Mouse (Mus musculus): ENCODE measurements around the gene Gdap1l1.
"Not testable (repeated sequence)": the region's sequence is repeated elsewhere in the genome, so short reads cannot be mapped to it uniquely, and the experiment has no call there.

Gene Gdap1l1

DNA sequence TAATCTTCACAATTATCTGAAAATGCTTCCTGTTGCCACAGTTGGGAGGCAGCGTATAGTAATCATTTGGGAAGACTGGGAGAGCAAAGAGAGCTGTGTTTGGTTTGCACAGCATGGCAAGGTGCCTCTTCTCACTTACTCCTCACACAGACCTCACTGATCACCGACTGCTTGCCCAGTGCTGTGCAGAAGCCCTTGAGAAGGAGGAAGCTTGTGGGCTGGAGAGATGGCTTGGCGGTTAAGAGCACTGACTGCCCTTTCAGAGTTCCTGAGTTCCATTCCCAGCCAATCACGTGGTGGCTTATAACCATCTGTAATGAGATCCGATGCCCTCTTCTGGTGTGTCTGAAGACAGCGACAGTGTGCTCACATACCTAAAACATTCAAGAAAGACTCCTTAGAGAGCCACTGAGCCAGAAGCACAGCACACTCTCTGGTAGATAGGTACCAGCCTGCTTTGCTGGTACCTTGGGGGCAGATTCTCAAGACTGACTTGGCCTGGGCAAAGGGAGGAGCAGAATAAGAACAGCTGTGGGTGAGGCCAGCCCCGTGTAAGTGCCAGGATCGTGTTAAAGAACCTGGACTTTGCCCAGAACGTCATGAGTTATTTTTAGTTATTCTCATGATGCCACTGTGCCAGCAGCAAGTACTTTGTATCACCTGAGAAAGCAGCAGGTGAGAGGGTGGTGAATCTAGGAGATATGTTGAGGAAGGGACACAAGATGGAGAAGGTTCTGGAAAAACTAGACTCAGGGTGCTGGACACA, 15.2 kb upstream of the Gdap1l1 start:
- DNase-seq (ENCODE audit: low read depth): no peak

GRCm38 (mm10) chr2:163424597-163424996, 13.7 kb upstream of the Gdap1l1 start, which contains the start of gene Oser1:
Oser1 (minus strand) TSS chr2:163424697.
- no peak for DNase-seq (ENCODE audit: low read depth)

DNA sequence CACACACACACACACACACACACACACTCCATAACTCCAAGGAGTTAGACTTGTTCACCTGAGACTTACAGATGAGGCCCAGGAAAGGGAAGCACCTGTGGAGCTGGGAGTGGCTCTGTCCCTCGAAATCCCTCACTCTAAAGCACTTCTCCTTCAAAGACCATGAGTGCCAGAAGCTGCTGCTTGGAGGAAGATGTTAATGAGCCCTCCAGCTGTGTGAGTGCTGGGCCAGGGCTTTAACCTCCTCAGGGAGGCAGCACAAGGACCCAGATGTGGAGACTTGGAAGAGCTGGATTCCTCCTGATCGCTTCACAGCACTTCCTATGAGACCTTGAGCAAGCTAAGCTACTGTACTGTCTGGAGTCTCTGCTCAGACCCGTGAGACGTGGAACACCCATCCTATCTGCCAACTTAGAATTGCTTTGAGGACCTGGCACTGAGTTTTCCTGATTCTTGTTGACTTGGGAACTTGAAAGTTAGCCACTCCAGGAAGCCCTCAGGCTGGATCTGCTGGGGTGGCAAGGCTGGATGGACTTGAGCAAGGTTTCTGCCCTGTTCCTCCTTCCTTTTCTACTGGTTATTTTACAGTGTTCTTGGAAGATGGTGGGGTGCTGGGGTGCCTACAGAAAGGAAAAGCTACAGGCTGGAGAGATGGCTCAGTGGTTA, 9.8 kb upstream of the Gdap1l1 start:
- DNase-seq (ENCODE audit: low read depth): no peak

DNA sequence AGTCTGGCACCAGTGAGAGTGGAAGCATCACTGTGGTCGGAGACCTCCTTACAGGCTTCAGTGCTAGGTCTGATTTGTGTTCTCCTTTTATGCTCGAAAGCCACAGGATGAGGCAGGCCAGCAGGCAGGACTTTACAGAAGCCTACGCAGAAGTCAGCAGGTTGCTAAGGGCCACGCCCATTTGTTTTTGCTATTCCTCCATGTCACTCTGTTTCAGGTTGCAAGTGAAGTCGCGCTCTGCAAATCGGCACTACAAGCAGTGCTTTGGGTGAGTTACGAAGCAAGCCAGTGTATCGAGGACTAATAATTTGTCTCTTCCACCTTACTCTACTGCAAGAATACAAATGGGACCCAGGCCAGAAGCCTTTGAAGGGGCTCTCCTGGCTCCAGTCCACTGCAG, 7.0 kb upstream of the Gdap1l1 start:
- no peak for DNase-seq (ENCODE audit: low read depth)

- no peak for DNase-seq (ENCODE audit: low read depth)
Observed at GRCm38 (mm10) chr2:163433971-163434370, 4.3 kb upstream of the Gdap1l1 start.

GRCm38 (mm10) chr2:163437800-163438199, 476 bp upstream of the Gdap1l1 start:
- DNase-seq (ENCODE audit: low read depth): no peak

DNA sequence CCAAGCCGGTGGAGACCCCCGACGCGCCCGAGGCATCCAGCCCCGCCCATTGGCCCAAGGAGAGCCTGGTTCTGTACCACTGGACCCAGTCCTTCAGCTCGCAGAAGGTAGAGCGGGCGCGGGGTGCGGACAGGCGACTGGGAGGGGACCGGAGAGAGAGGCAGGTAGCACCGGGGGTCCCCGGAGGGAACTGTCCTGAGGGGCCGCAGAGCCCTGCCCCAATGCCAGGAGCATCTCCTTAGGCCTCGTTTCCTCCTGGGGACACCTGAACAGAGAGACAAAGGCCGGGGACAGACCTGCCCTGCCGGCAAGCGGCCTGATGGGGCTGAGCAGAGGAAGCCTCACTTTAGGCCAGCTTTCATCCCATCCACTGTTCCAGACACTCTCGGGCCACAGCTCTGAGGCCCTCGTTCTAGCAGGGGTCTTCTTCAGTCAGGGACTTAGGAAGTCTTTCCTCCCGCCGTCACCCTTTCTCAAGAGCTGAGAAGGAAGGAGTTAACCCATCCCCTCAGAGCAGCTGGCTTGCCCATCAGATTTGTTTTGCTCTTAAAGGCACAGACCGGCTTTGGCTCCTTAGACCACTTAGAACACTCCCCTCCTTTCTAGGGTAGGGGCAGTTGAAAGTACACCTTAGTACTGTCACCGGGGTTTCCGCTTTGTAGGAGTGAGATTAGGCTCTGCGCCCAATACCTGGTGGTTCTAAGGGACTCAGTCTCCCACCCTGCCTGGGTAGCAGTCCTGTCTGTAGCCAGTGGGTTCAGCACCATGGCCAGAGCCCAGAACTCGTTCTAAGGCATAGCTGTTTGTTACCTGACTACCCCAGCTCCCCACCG, 559 bp downstream of the Gdap1l1 start:
- peak; percentile 71 for DNase-seq (ENCODE audit: low read depth)

DNA sequence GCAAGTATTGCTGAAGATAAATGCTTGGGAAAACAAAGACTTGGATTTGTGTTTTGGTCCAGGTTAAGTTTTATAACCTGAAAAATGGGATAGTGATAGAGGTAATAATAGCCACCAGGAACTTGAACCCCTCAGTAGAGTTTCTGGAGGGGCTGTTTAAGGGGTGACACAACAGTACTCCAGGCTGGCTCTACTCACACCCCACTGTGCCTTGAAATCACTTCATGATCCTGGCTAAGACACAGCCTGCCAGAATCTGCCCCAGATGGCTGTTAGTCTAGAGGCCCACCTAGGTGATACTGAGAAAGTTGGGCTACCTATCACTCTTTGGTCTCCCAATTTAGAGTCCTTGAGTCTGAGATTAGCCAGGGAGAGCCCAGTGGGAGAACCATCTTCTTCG, 1.2 kb downstream of the Gdap1l1 start:
- no peak for DNase-seq (ENCODE audit: low read depth)

GRCm38 (mm10) chr2:163443543-163443942, 5.3 kb downstream of the Gdap1l1 start:
- DNase-seq (ENCODE audit: low read depth): no peak

DNA sequence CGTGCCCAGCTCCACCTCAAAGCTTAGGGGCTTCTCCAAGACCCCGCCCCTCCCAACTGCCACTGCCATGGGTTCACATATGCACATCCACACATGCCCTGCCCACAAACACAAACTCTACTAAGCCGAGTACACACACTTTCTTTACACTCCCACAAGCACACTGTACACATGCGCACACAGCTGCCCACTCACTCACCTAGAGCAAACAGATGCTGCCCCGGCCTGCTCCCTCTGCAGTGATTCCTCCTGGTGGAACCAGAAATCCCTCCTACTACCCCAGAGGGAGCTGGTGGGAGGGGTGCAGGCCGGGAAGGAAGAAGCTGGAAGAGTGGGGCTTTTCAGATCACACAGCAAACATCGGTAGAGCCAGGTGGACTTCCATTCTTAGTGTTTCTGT, 5.7 kb downstream of the Gdap1l1 start:
- no peak for DNase-seq (ENCODE audit: low read depth)

DNA sequence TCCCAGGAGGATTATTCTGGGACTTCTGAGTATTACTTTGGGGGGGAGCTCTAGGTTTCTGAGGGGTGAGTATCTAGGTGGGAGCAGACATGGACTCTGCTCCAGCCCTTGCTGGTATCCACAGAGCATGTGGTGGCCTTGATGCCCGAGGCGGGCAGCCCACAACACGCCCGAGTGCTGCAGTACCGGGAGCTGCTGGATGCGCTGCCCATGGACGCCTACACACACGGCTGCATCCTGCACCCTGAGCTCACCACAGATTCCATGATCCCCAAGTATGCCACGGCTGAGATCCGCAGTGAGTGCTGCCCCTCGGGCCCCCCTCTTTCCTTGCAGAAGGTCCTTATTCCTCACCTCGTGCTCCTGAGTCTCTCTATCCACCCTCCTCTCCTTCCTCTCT, 9.1 kb downstream of the Gdap1l1 start:
- DNase-seq (ENCODE audit: low read depth): no peak

- no peak for DNase-seq (ENCODE audit: low read depth)
Observed at GRCm38 (mm10) chr2:163449276-163449675, 11.0 kb downstream of the Gdap1l1 start.

GRCm38 (mm10) chr2:163450668-163451295, 12.5 kb downstream of the Gdap1l1 start:
- DNase-seq (ENCODE audit: low read depth): peak; percentile 67

- peak; percentile 66 for DNase-seq (ENCODE audit: low read depth)
Observed at GRCm38 (mm10) chr2:163452738-163453137, 14.5 kb downstream of the Gdap1l1 start.

DNA sequence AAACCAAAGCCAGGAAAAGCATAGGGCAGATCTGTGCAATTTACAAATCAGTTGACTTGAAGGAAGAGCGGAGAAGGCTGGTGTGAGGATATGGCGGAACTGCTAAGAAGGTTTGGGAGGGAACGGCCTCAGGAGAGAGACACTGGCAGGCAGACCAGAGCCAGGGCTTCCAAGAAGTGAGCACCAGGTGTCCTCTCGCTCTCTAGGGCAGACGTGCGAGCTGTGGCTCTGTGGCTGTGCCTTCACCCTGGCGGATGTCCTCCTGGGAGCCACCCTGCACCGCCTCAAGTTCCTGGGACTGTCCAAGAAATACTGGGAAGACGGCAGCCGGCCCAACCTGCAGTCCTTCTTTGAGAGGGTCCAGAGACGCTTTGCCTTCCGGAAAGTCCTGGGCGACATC, 15.1 kb downstream of the Gdap1l1 start:
- no peak for DNase-seq (ENCODE audit: low read depth)

GRCm38 (mm10) chr2:163458539-163459265, 20.4 kb downstream of the Gdap1l1 start:
- DNase-seq (ENCODE audit: low read depth): no peak

- DNase-seq (ENCODE audit: low read depth): no peak
Observed at GRCm38 (mm10) chr2:163459380-163459779, 21.1 kb downstream of the Gdap1l1 start.

GRCm38 (mm10) chr2:163460622-163461021, 22.3 kb downstream of the Gdap1l1 start:
- no peak for DNase-seq (ENCODE audit: low read depth)

DNA sequence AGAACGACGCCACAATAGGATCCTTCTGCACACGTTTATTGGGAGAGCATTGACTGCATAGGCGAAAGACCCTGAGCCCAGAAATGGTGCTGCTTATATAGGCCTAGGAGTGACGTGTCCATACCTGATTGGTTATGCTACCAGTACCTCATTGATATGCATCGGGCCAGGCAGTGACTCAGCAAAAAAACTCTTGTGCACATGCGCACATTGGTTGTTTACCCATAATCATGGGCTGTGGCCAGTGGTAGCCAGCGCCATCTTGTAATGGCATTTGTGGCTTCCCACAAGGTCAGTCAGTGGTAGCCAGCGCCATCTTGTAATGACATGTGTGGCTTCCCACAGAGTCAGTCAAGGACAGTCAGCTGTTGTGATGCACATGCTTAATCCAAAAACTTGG, 23.0 kb downstream of the Gdap1l1 start:
- not testable (repeated sequence) for DNase-seq (ENCODE audit: low read depth)

DNA sequence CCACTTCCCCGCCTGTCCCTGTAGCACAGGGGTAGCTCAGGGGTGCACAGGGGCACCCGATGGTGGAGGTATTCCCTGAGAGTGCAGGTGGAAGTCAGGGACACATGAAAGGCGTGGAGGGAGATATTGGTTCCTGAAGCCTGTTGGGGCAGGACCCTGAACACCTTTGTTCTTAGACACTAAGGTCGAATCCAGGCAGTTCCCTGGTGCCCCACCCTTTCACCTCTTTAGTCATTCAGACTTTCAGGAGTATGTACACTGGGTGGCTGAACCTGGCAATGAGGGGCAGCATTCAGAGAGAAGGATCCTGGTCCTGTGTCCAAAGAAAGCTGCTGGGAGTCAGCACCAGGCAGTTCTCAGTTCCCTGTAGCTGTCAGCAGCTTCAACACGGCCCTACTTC, 24.1 kb downstream of the Gdap1l1 start:
- no peak for DNase-seq (ENCODE audit: low read depth)

DNA sequence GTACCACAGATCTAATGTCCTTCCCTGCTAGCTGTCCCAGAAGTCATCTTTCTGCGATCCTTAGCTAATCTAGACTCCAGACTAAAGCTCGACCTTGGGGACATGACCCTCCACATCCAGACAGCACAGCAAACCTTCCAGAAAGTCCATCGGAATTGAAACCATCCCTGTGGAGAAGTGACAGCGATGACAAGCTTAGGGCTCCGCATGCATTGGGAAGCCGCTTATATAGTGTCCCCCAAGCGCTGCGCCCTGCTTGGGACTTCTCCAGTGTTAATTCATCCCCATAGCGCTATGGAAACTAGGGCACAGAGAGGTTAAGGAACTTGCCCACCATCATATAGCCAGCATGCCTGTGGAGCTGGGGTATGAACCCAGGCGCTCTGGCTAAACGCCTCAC, 24.5 kb downstream of the Gdap1l1 start:
- DNase-seq (ENCODE audit: low read depth): no peak
